Mouse (Mus musculus) frontal cortex, adult (tissue): ENCODE measurements at regions not wholly inside any gene's neighbourhood (a gene's known extent, or its start where the extent isn't known, plus 50 kb on each side); places are given as distances from the start of the nearest gene placed in this dataset.

Experiments
- ATAC-seq: cut with Nextera tagmentation; 2 replicates; pipeline ENCODE4 v1.9.2; 2017; ENCODE audit warnings: mild to moderate bottlenecking, moderate library complexity, mixed read lengths; ENCODE audit not compliant: low TSS enrichment

GRCm38 (mm10) chr19:53442756-53443654 is 52.6 kb upstream of the Smndc1 start:
- no peak for ATAC-seq

- ATAC-seq, result no peak
Observed at GRCm38 (mm10) chr19:53442132-53442610, 51.8 kb upstream of the Smndc1 start.

- no peak for ATAC-seq
Observed at GRCm38 (mm10) chr19:53441449-53442131, 51.2 kb upstream of the Smndc1 start.

GRCm38 (mm10) chr19:53440327-53441055 is 50.1 kb upstream of the Smndc1 start:
- no peak for ATAC-seq
